Mouse (Mus musculus): ENCODE data around the gene Wiz. TPM values are rescaled to one million over a fixed set of nuclear protein-coding genes. Genes with fewer than 3 reads are reported as not detected.

The Wiz gene
- polyA plus RNA-seq, 1 experiment from 2014 or later, result 45.9 TPM

DNA sequence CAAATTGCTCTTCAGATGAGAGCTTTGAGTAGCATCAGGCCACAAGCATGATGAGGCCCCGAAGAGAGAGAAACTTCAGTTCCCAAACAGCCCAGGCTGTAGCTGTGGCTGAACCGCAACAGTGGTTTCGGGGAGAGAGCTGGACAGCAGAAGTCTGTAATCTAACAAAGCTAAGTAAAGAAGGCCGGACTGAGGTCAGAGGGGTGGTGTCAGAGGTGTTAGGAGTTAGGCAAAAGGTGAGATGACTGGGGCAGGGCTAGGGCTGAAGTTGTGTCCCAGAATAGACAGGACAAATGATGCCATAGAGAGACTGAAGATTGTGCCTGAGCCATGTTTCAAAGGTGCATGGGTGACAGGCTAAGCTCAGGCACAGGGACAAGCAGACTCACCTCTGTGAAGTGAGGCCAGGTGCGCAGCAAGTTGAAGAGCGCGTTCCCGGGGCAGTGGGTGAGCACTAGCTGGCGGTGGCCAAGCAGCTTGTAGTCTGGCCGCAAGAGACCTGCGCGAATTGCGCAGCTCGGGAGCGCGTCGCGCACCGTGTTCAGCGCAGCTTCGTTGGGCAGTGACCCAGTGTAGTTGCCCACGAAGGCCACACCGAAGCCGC, 26.3 kb upstream of the Wiz start:
- Histone ChIP-seq H3K36me3 (replicated peaks; ENCODE audit: control insufficient read depth, insufficient read depth) (no peaks in the 10 kb centered on the region), H3K9ac (no peak overlapping the region), H3K9me3 (ENCODE audit: control insufficient read depth, low read length) (no peaks in the 10 kb centered on the region), H3K4me2 (replicated peaks) (no peak overlapping the region), H3K27me3 (ENCODE audit: control insufficient read depth, insufficient read depth, low read length) (peaks cover 16% of the 10 kb centered on the region; the same call in 1 of the 2 replicates), H3K4me3 (replicated peaks; ENCODE audit: low read length) (no peak overlapping the region), H3K27ac (no peak overlapping the region), H3K4me1 (replicated peaks; ENCODE audit: control insufficient read depth, insufficient read depth, low read length) (no peaks in the 10 kb centered on the region)
- no peak for ATAC-seq (ENCODE audit: low FRiP score)
- DNase-seq (ENCODE audit: low spot score), result no peak
- 47% methylated on average over 24 of the region's 24 CpGs for WGBS

- no peak for DNase-seq (ENCODE audit: low spot score)
- Histone ChIP-seq H3K4me1 (replicated peaks; ENCODE audit: control insufficient read depth, insufficient read depth, low read length) (no peaks in the 10 kb centered on the region), H3K4me2 (replicated peaks) (no peak overlapping the region), H3K27me3 (ENCODE audit: control insufficient read depth, insufficient read depth, low read length) (peaks cover 15% of the 10 kb centered on the region; the same call in 1 of the 2 replicates), H3K9ac (no peak overlapping the region), H3K27ac (no peak overlapping the region), H3K36me3 (replicated peaks; ENCODE audit: control insufficient read depth, insufficient read depth) (no peaks in the 10 kb centered on the region), H3K4me3 (replicated peaks; ENCODE audit: low read length) (no peak overlapping the region), H3K9me3 (ENCODE audit: control insufficient read depth, low read length) (no peaks in the 10 kb centered on the region)
- WGBS, result 88% methylated on average over 6 of the region's 6 CpGs
- ATAC-seq (ENCODE audit: low FRiP score), result no peak
These were observed 22.7 kb upstream of the Wiz start for GRCm38 (mm10) chr17:32411898-32412297.

- Histone ChIP-seq H3K9ac (no peak within 1 kb of the TSS), H3K27ac (no peak within 1 kb of the TSS)
- no peak for DNase-seq (ENCODE audit: low spot score)
These were observed 14.2 kb upstream of the Wiz start, which contains the start of gene Rasal3 for GRCm38 (mm10) chr17:32403417-32403816. Rasal3 (minus strand) TSS chr17:32403583.

DNA sequence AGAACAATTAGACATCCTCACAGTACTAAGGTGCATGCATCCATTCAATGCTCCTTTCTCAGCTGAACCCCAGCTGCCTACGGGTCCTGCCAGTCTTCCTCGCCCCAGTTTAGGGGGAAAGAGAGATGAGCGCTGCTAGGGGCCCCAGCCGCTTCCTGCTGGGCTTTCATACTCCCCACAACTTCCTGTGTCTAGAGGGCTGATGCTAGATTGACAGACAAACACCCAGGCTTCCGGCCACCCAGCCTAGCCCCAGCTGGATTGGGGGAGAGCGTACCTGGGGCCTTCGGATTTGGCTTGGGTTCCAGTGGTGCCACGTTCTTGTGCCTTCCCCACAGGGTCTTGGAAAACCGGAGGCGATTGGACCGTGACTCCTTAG, 13.5 kb upstream of the Wiz start:
- no peaks in the 10 kb centered on the region for H3K36me3 ChIP-seq (replicated peaks; ENCODE audit: control insufficient read depth, insufficient read depth)
- ATAC-seq (ENCODE audit: low FRiP score), result no peak
- H3K9ac ChIP-seq, result no peak overlapping the region
- H3K4me1 ChIP-seq (replicated peaks; ENCODE audit: control insufficient read depth, insufficient read depth, low read length), result no peaks in the 10 kb centered on the region
- H3K4me2 ChIP-seq (replicated peaks), result no peak overlapping the region
- H3K27ac ChIP-seq, result no peak overlapping the region
- H3K4me3 ChIP-seq (replicated peaks; ENCODE audit: low read length), result no peak overlapping the region
- DNase-seq (ENCODE audit: low spot score), result no peak
- H3K27me3 ChIP-seq (ENCODE audit: control insufficient read depth, insufficient read depth, low read length), result peaks cover 17% of the 10 kb centered on the region
- 73% methylated on average over 11 of the region's 11 CpGs for WGBS
- no peaks in the 10 kb centered on the region for H3K9me3 ChIP-seq (ENCODE audit: control insufficient read depth, low read length)

More at GRCm38 (mm10) chr17:32403417-32403816, 14.2 kb upstream of the Wiz start, which contains the start of gene Rasal3:
- no peak within 1 kb of the TSS for H3K4me2 ChIP-seq (replicated peaks)
- 79% methylated on average over 8 of the region's 8 CpGs for WGBS
- ATAC-seq (ENCODE audit: low FRiP score), result no peak
- H3K9me3 ChIP-seq (ENCODE audit: control insufficient read depth, low read length), result no peaks in the 10 kb centered on the region
- peaks cover 11% of the 10 kb centered on the region for H3K27me3 ChIP-seq (ENCODE audit: control insufficient read depth, insufficient read depth, low read length)
- no peaks in the 10 kb centered on the region for H3K36me3 ChIP-seq (replicated peaks; ENCODE audit: control insufficient read depth, insufficient read depth)
- H3K4me3 ChIP-seq (replicated peaks; ENCODE audit: low read length), result no peak within 1 kb of the TSS
- H3K4me1 ChIP-seq (replicated peaks; ENCODE audit: control insufficient read depth, insufficient read depth, low read length), result no peaks in the 10 kb centered on the region

DNA sequence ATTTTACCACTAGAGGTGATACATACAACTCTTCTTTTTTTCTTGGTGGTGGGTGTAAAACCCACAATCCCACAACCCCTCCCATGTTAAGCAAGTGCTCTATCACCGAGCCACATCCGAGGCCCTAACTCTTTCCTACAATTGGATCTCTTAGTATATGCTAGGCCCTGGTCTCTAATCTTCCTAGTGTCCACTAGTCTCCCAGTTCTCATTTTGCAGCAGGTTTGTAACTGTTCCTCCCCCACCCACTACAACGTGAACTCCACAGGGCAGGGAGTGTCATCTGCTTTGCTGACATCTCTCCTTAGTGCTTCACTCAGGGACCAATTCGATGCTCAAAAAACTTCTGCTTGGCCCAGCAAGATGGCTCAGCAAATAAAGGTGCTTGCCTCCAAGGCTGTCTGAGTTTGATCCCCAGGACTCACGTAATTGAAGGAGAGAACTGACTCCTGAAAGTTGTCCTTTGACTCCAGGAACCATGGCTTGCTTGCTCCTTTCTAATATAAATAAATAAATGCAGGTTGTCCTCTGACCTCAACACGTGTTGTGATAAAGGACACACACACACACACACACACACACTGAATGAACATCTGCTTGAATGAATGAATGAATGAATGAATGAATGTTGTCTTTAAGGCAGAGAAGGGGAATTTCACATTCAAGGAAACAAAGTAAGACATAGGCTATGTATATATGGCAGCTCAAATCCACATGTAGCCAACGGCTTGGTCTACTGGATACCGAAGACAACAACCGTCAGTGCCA, 13.0 kb upstream of the Wiz start:
- H3K4me2 ChIP-seq (replicated peaks), result no peak overlapping the region
- WGBS, result 78% methylated on average over 9 of the region's 9 CpGs
- no peak for DNase-seq (ENCODE audit: low spot score)

DNA sequence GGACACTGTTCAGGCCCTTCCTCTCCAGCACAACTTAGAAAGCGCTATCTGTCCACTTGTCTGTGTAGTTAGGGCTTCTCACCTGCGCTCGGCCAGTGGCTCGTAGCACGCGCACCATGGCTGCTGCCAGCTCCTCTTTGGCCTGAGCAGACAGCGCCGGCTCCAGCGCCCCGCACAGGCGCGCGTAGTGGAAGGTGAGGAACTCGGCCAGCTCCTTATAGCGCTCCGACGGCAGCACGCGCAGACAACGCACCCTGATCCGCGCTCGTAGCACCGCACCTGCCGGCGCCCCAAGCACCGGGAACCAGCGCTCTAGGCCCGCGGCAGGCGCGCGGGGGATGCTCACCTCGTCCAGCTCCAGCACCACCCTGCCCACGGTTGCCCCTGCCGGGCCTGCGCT, 7.0 kb upstream of the Wiz start:
- peaks cover 82% of the 10 kb centered on the region for H3K27me3 ChIP-seq (ENCODE audit: control insufficient read depth, insufficient read depth, low read length)
- H3K9ac ChIP-seq, result no peak overlapping the region
- H3K9me3 ChIP-seq (ENCODE audit: control insufficient read depth, low read length), result no peaks in the 10 kb centered on the region
- 6% methylated on average over 36 of the region's 37 CpGs for WGBS
- H3K4me2 ChIP-seq (replicated peaks), result peak overlapping the region; percentile 34
- H3K36me3 ChIP-seq (replicated peaks; ENCODE audit: control insufficient read depth, insufficient read depth), result no peaks in the 10 kb centered on the region
- peak overlapping the region; percentile 5 for H3K4me3 ChIP-seq (replicated peaks; ENCODE audit: low read length)
- DNase-seq (ENCODE audit: low spot score), result no peak
- H3K27ac ChIP-seq, result no peak overlapping the region
- no peaks in the 10 kb centered on the region for H3K4me1 ChIP-seq (replicated peaks; ENCODE audit: control insufficient read depth, insufficient read depth, low read length)
- no peak for ATAC-seq (ENCODE audit: low FRiP score)

More for the DNA sequence above, 13.0 kb upstream of the Wiz start:
- no peaks in the 10 kb centered on the region for H3K9me3 ChIP-seq (ENCODE audit: control insufficient read depth, low read length)
- peaks cover 23% of the 10 kb centered on the region for H3K27me3 ChIP-seq (ENCODE audit: control insufficient read depth, insufficient read depth, low read length)
- H3K9ac ChIP-seq, result no peak overlapping the region
- H3K36me3 ChIP-seq (replicated peaks; ENCODE audit: control insufficient read depth, insufficient read depth), result no peaks in the 10 kb centered on the region
- H3K4me1 ChIP-seq (replicated peaks; ENCODE audit: control insufficient read depth, insufficient read depth, low read length), result no peaks in the 10 kb centered on the region
- no peak overlapping the region for H3K27ac ChIP-seq
- ATAC-seq (ENCODE audit: low FRiP score), result no peak
- H3K4me3 ChIP-seq (replicated peaks; ENCODE audit: low read length), result no peak overlapping the region

- WGBS, result 81% methylated on average over 10 of the region's 10 CpGs
- no peak for ATAC-seq (ENCODE audit: low FRiP score)
These were observed 4.7 kb upstream of the Wiz start for GRCm38 (mm10) chr17:32393944-32394343.

DNA sequence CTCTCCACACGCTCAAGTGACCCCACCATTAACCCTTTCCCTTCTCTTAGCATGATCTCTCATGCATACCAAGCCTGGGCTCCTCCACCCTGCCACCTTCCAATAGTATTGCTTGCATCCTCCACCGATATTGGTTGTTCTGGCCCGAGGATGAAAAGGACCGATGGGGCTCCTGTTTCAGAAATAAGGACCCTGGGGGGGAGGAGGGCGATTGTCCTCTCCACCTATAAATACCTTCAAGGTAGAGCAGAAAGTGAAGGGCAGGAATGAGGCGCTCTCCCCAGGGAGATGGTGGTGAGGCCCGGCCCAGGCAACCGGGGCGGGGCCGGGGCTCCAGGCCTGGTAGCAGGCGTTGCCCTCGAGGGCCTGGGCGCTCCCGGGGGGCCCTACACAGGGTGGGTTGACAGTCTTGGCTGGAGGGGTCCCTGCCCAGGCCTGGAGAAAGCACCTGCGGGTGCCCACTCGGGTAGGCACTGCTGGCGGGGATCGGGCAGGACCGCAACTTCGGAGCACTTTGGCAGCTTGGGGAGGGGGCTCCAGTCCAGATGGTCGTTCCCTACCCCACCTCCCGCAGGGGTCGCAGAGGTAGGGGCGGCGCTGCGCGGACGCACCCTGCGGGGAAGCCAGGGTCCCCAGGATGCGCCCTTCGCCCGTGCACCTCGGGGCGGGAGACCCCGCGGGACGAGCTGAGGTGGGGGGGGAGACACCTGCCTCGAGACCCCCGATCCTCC, 704 bp downstream of the Wiz start:
- H3K9ac ChIP-seq, result peak overlapping the region; percentile 90
- peaks cover 28% of the 10 kb centered on the region for H3K27me3 ChIP-seq (ENCODE audit: control insufficient read depth, insufficient read depth, low read length)
- ATAC-seq (ENCODE audit: low FRiP score) (peak; percentile 60), DNase-seq (ENCODE audit: low spot score) (peak; percentile 31)
- H3K4me1 ChIP-seq (replicated peaks; ENCODE audit: control insufficient read depth, insufficient read depth, low read length), result peaks cover 10% of the 10 kb centered on the region; the same call in 1 of the 2 replicates
- H3K9me3 ChIP-seq (ENCODE audit: control insufficient read depth, low read length), result no peaks in the 10 kb centered on the region
- 1% methylated on average over 37 of the region's 39 CpGs for WGBS
- H3K27ac ChIP-seq, result peak overlapping the region; percentile 81
- H3K4me3 ChIP-seq (replicated peaks; ENCODE audit: low read length), result peak overlapping the region; percentile 86
- peak overlapping the region; percentile 88 for H3K4me2 ChIP-seq (replicated peaks)
- peaks cover 36% of the 10 kb centered on the region for H3K36me3 ChIP-seq (replicated peaks; ENCODE audit: control insufficient read depth, insufficient read depth)

More at GRCm38 (mm10) chr17:32393944-32394343, 4.7 kb upstream of the Wiz start:
- H3K4me1 ChIP-seq (replicated peaks; ENCODE audit: control insufficient read depth, insufficient read depth, low read length), result no peaks in the 10 kb centered on the region
- H3K9me3 ChIP-seq (ENCODE audit: control insufficient read depth, low read length), result no peaks in the 10 kb centered on the region
- H3K27me3 ChIP-seq (ENCODE audit: control insufficient read depth, insufficient read depth, low read length), result peaks cover 82% of the 10 kb centered on the region
- no peak overlapping the region for H3K9ac ChIP-seq
- H3K36me3 ChIP-seq (replicated peaks; ENCODE audit: control insufficient read depth, insufficient read depth), result no peaks in the 10 kb centered on the region
- H3K27ac ChIP-seq, result no peak overlapping the region
- no peak overlapping the region for H3K4me3 ChIP-seq (replicated peaks; ENCODE audit: low read length)
- DNase-seq (ENCODE audit: low spot score), result no peak
- H3K4me2 ChIP-seq (replicated peaks), result no peak overlapping the region

- ATAC-seq (ENCODE audit: low FRiP score) (no peak), DNase-seq (ENCODE audit: low spot score) (no peak)
- peaks cover 22% of the 10 kb centered on the region for H3K27me3 ChIP-seq (ENCODE audit: control insufficient read depth, insufficient read depth, low read length)
- peaks cover 10% of the 10 kb centered on the region; the same call in 1 of the 2 replicates for H3K4me1 ChIP-seq (replicated peaks; ENCODE audit: control insufficient read depth, insufficient read depth, low read length)
- no peaks in the 10 kb centered on the region for H3K9me3 ChIP-seq (ENCODE audit: control insufficient read depth, low read length)
- no peak overlapping the region; the same call in 1 of the 2 replicates for H3K27ac ChIP-seq
- H3K4me2 ChIP-seq (replicated peaks), result peak overlapping the region; percentile 88
- H3K4me3 ChIP-seq (replicated peaks; ENCODE audit: low read length), result peak overlapping the region; percentile 86
- 38% methylated on average over 7 of the region's 7 CpGs for WGBS
- H3K9ac ChIP-seq, result peak overlapping the region; percentile 90
- H3K36me3 ChIP-seq (replicated peaks; ENCODE audit: control insufficient read depth, insufficient read depth), result peaks cover 41% of the 10 kb centered on the region
These were observed 1.3 kb downstream of the Wiz start for GRCm38 (mm10) chr17:32387986-32388369.

Data from hindbrain, embryonic 14.5 days (tissue).